ENCODE assay signal across 9 mouse cellular contexts in genomic region chr8:11411504-11412124, GRCm38 (mm10).
DNase-seq lines count a peak whose midpoint lies in the region; ATAC-seq and TF ChIP-seq lines count a peak whose summit lies in the region.
"Had no signal": no experiment of that assay in that cellular context is flagged by ENCODE, and none has a peak within 500 bp of the region (broad histone marks: within the 10 kb centered on the region; RNA-seq: fewer than 3 reads in every experiment).

No protein-coding gene starts in this region.

- no peaks in the 10 kb centered on the region for H3K27me3 ChIP-seq in lung, embryonic 14.5 days (ENCODE audit: insufficient read depth, low read length)
- no peaks in the 10 kb centered on the region for H3K27me3 ChIP-seq in embryonic facial prominence, embryonic 14.5 days (replicated peaks; ENCODE audit: control insufficient read depth, insufficient read depth, low read length)
- no peaks in the 10 kb centered on the region for H3K27me3 ChIP-seq in limb, embryonic 12.5 days
- H3K27me3 ChIP-seq in stomach, embryonic 15.5 days (replicated peaks), result no peaks in the 10 kb centered on the region
- H3K27me3 ChIP-seq: forebrain, embryonic 12.5 days had no signal

- peak; percentile 77 for DNase-seq in lung, embryonic 14.5 days
- no peak for DNase-seq in lung, postnatal 25 days (ENCODE audit: low spot score)
- DNase-seq in embryonic facial prominence, embryonic 14.5 days (ENCODE audit: low spot score), result peak; percentile 81
- no peak for DNase-seq in cerebellum, postnatal 4 days (ENCODE audit: low spot score in 2 of 2)
- no peak for DNase-seq in left cerebral cortex, adult 18-20 months (ENCODE audit: low spot score in 2 of 2)
- no peak for DNase-seq in cerebellum, adult 18-20 months

- H3K4me2 ChIP-seq in lung, embryonic 14.5 days, result no peak overlapping the region
- no peak overlapping the region for H3K4me2 ChIP-seq in embryonic facial prominence, embryonic 14.5 days (ENCODE audit: low read depth, low read length)
- no peak overlapping the region for H3K4me2 ChIP-seq in limb, embryonic 12.5 days
- no peak overlapping the region for H3K4me2 ChIP-seq in stomach, embryonic 15.5 days
- H3K4me2 ChIP-seq: forebrain, embryonic 12.5 days had no signal

- 0 out of 2 replicates have a peak, but pooled peaks cover 2% of the 10 kb centered on the region for H3K4me1 ChIP-seq in lung, embryonic 14.5 days (ENCODE audit: insufficient read depth)
- H3K4me1 ChIP-seq in embryonic facial prominence, embryonic 14.5 days (ENCODE audit: control insufficient read depth, insufficient read depth, low read length), result peaks cover 14% of the 10 kb centered on the region
- H3K4me1 ChIP-seq in limb, embryonic 12.5 days (replicated peaks), result peaks cover 18% of the 10 kb centered on the region
- H3K4me1 ChIP-seq in stomach, embryonic 15.5 days, result peaks cover 18% of the 10 kb centered on the region

- H3K9me3 ChIP-seq in lung, embryonic 14.5 days (ENCODE audit: low read depth, low read length), result no peaks in the 10 kb centered on the region
- H3K9me3 ChIP-seq in embryonic facial prominence, embryonic 14.5 days (ENCODE audit: control insufficient read depth, low read length), result no peaks in the 10 kb centered on the region
- H3K9me3 ChIP-seq in limb, embryonic 12.5 days, result no peaks in the 10 kb centered on the region
- no peaks in the 10 kb centered on the region for H3K9me3 ChIP-seq in stomach, embryonic 15.5 days
- H3K9me3 ChIP-seq: forebrain, embryonic 12.5 days had no signal

- H3K4me3 ChIP-seq in lung, embryonic 14.5 days (ENCODE audit: low read depth, low read length), result no peak overlapping the region
- no peak overlapping the region for H3K4me3 ChIP-seq in embryonic facial prominence, embryonic 14.5 days (ENCODE audit: low read depth, low read length)
- H3K4me3 ChIP-seq in limb, embryonic 12.5 days (replicated peaks), result no peak overlapping the region
- H3K4me3 ChIP-seq in stomach, embryonic 15.5 days (replicated peaks), result no peak overlapping the region
- H3K4me3 ChIP-seq: forebrain, embryonic 12.5 days had no signal

- TF ChIP-seq CTCF in lung, embryonic 14.5 days (IDR thresholded peaks at IDR 0.05; ENCODE audit: low read depth), result no peak

- peaks cover 57% of the 10 kb centered on the region for H3K36me3 ChIP-seq in lung, embryonic 14.5 days (ENCODE audit: insufficient read depth)
- peaks cover 43% of the 10 kb centered on the region for H3K36me3 ChIP-seq in embryonic facial prominence, embryonic 14.5 days (ENCODE audit: control insufficient read depth, insufficient read depth, low read length)
- H3K36me3 ChIP-seq in limb, embryonic 12.5 days, result peaks cover 64% of the 10 kb centered on the region
- peaks cover 14% of the 10 kb centered on the region for H3K36me3 ChIP-seq in stomach, embryonic 15.5 days

- peak overlapping the region; percentile 73 for H3K27ac ChIP-seq in lung, embryonic 14.5 days (ENCODE audit: low read depth)
- H3K27ac ChIP-seq in embryonic facial prominence, embryonic 14.5 days (replicated peaks; ENCODE audit: low read depth, low read length), result peak overlapping the region; percentile 72; the same call in 1 of the 2 replicates
- H3K27ac ChIP-seq in limb, embryonic 12.5 days, result peak overlapping the region; percentile 72
- H3K27ac ChIP-seq in stomach, embryonic 15.5 days, result peak overlapping the region; percentile 80
- H3K27ac ChIP-seq: forebrain, embryonic 12.5 days had no signal

- ATAC-seq in lung, embryonic 14.5 days (ENCODE audit: insufficient read depth), result peak; percentile 71
- ATAC-seq in embryonic facial prominence, embryonic 14.5 days (ENCODE audit: low read depth), result peak; percentile 66; the same call in 1 of the 2 replicates
- ATAC-seq in limb, embryonic 12.5 days (ENCODE audit: insufficient number of reproducible peaks, insufficient read depth, low FRiP score, low TSS enrichment, low read depth), result peak; percentile 24; the same call in 1 of the 2 replicates
- peak; percentile 63; the same call in 1 of the 2 replicates for ATAC-seq in stomach, embryonic 15.5 days (ENCODE audit: insufficient read depth, low FRiP score, low read depth)

- H3K9ac ChIP-seq in lung, embryonic 14.5 days, result no peak overlapping the region
- H3K9ac ChIP-seq in embryonic facial prominence, embryonic 14.5 days (ENCODE audit: low read depth, low read length), result no peak overlapping the region
- no peak overlapping the region for H3K9ac ChIP-seq in limb, embryonic 12.5 days (replicated peaks)
- no peak overlapping the region for H3K9ac ChIP-seq in stomach, embryonic 15.5 days
- H3K9ac ChIP-seq: forebrain, embryonic 12.5 days had no signal

- WGBS in lung, embryonic 14.5 days, result 48% methylated on average over 12 of the region's 12 CpGs
- 42% methylated on average over 12 of the region's 12 CpGs for WGBS in embryonic facial prominence, embryonic 14.5 days
- 43% methylated on average over 12 of the region's 12 CpGs for WGBS in limb, embryonic 12.5 days
- 52% methylated on average over 12 of the region's 12 CpGs for WGBS in stomach, embryonic 15.5 days

Comparison
In these comparisons a context has a peak if more than half of its experiments do, and no peak if none do; other contexts are left out.
1. DNase-seq: peak in lung, embryonic 14.5 days (single experiment) and embryonic facial prominence, embryonic 14.5 days (single experiment); none in lung, postnatal 25 days (single experiment), cerebellum, postnatal 4 days (0 of 2), left cerebral cortex, adult 18-20 months (0 of 2) and cerebellum, adult 18-20 months (0 of 2).
2. Peak in every context shown above with its lines, with median percentiles within 50 percentile points of each other: ATAC-seq and H3K27ac ChIP-seq.